Mouse (Mus musculus) forebrain, embryonic 13.5 days (tissue): Measurements from ENCODE around the gene Slc35b2. TPM values are rescaled to one million over a fixed set of nuclear protein-coding genes. Genes with fewer than 3 reads are reported as not detected.

Source experiments
- ATAC-seq: fragments of 200-750 bp; cut with Nextera tagmentation; 2 replicates; pipeline ENCODE4 v1.8.0; 2017
- H3K27ac ChIP-seq: fragments of 300-500 bp; sonication (generic); 2 replicates; pipeline ENCODE4 v1.5.1; 2015; ENCODE audit warnings: inconsistent platforms, mild to moderate bottlenecking, moderate library complexity
- H3K27me3 ChIP-seq: fragments of 300-500 bp; sonication (generic); 2 replicates; pipeline ENCODE4 v1.6.1; 2015; ENCODE audit warnings: mild to moderate bottlenecking, inconsistent platforms
- H3K36me3 ChIP-seq: fragments of 300-500 bp; sonication (generic); 2 replicates; pipeline ENCODE4 v1.6.1; 2015; ENCODE audit warnings: mild to moderate bottlenecking, inconsistent platforms; ENCODE audit not compliant: poor library complexity, severe bottlenecking
- H3K4me1 ChIP-seq: fragments of 300-500 bp; sonication (generic); 2 replicates; pipeline ENCODE4 v1.6.1; 2015; ENCODE audit warnings: inconsistent platforms
- H3K4me2 ChIP-seq: fragments of 300-500 bp; sonication (generic); 2 replicates; pipeline ENCODE4 v1.6.1; 2015; ENCODE audit warnings: inconsistent platforms, mild to moderate bottlenecking, moderate library complexity
- H3K4me3 ChIP-seq: fragments of 300-500 bp; sonication (generic); 2 replicates; pipeline ENCODE4 v1.5.1; 2015; ENCODE audit warnings: mild to moderate bottlenecking, inconsistent platforms
- H3K9ac ChIP-seq: fragments of 300-500 bp; sonication (generic); 2 replicates; pipeline ENCODE4 v1.6.1; 2015; ENCODE audit warnings: mild to moderate bottlenecking, inconsistent platforms
- H3K9me3 ChIP-seq: fragments of 300-500 bp; sonication (generic); replicated peaks from 2 replicates; pipeline ENCODE4 v1.6.1; 2016; ENCODE audit warnings: inconsistent platforms
- WGBS: fragments of 180-500 bp; shearing (Covaris S2); methylation state at CpG from one replicate; pipeline ENCODE4 v1.1.7; 2015; 5-methylcytosine and 5-hydroxymethylcytosine counted together
- polyA plus RNA-seq: library from polyadenylated mRNA; unstranded; fragments of >200 nt; fragmentation: Nextera tagmentation; extraction: Ambion mirVana; gene quantifications from 2 replicates; pipeline ENCODE4 v1.2.1, GENCODE M21; 2015

The Slc35b2 gene
- polyA plus RNA-seq, 1 experiment from 2014 or later = 89.1 TPM

DNA sequence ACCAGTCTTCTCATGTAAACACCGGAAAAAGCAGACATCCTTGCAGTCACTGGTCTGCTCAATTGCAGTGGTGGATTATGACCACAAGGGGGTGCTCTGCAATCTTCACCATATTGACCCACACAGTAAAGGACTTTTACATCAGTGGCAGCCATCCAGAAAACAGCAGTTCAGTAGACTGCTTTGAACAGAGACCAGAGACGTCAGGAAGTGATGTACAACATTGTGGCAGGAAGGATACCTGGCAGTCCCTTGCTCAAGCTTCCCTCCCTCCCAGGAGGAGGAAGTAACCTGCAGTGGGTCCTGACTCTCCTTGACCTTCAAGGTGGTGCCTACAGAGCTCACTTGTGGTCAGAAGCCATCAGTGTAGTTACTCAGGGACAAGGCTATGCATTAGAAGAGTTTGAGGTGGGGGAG lies 17.9 kb downstream of the Slc35b2 start:
- Histone ChIP-seq H3K4me1 (peaks cover 14% of the 10 kb centered on the region), H3K27me3 (no peaks in the 10 kb centered on the region), H3K27ac (no peak overlapping the region), H3K4me2 (no peak overlapping the region), H3K9ac (no peak overlapping the region), H3K36me3 (peaks cover 5% of the 10 kb centered on the region), H3K9me3 (no peaks in the 10 kb centered on the region), H3K4me3 (no peak overlapping the region)
- WGBS = 14% methylated on average over 2 of the region's 2 CpGs
- ATAC-seq = peak; percentile 36; the same call in 1 of the 2 replicates

DNA sequence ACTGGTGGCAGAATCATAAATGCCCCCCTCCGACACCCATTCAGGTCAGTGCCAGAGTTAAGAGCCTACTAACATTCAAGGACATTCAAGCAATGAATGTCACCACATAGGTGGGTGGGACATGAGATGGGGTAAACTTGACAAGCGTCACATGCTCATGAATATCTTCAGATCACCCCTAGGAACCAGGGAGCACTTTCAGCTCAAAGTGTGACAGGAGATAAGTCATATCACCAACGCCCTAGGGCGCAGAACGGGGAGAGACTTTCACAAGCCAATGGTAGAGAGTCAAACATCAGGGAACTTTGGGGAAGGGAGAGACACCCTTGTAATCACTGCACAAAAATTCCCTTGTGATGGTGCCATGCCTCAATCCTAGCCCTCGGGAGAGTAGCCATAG lies 18.5 kb downstream of the Slc35b2 start:
- no peak for ATAC-seq
- no peak overlapping the region for H3K4me3 ChIP-seq
- WGBS = 93% methylated on average over 6 of the region's 6 CpGs

DNA sequence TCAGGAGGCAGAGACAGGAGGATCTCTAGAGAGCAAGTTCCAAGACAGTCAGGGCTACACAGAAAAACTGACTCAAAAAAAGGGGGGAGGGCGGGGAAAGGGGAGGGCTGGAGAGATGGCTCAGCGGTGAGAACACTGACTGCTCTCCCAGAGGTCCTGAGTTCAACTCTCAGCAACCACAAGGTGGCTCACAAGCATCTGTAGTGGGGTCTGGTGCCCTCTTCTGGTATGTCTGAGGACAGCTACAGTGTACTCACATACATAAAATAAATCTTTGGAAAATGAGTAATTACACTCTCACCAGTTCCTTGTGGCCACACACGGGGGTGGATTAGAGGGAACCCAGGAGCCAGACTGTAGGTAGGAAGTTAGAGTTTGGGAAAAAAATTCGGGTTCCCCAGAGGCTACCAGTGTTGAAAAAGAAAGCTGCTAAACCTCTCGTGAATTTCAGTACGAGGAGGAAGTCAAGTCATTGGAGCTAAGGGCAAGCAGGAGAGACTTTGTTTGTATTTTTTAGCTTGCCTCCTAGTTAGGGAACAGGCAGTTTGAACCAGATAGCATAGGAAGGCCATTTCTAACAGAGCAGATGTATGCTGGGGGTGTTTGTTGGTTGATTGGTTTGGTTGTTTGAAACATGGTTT lies 19.2 kb downstream of the Slc35b2 start:
- Histone ChIP-seq H3K36me3 (peaks cover 15% of the 10 kb centered on the region), H3K9me3 (no peaks in the 10 kb centered on the region), H3K9ac (no peak overlapping the region), H3K27ac (no peak overlapping the region), H3K27me3 (no peaks in the 10 kb centered on the region), H3K4me2 (no peak overlapping the region), H3K4me1 (peaks cover 14% of the 10 kb centered on the region), H3K4me3 (no peak overlapping the region)
- WGBS = 75% methylated on average over 6 of the region's 6 CpGs
- ATAC-seq = no peak

More for the DNA sequence above, 18.5 kb downstream of the Slc35b2 start:
- Histone ChIP-seq H3K4me1 (peaks cover 14% of the 10 kb centered on the region), H3K9ac (no peak overlapping the region), H3K27ac (no peak overlapping the region), H3K9me3 (no peaks in the 10 kb centered on the region), H3K27me3 (no peaks in the 10 kb centered on the region), H3K36me3 (peaks cover 11% of the 10 kb centered on the region), H3K4me2 (no peak overlapping the region)

DNA sequence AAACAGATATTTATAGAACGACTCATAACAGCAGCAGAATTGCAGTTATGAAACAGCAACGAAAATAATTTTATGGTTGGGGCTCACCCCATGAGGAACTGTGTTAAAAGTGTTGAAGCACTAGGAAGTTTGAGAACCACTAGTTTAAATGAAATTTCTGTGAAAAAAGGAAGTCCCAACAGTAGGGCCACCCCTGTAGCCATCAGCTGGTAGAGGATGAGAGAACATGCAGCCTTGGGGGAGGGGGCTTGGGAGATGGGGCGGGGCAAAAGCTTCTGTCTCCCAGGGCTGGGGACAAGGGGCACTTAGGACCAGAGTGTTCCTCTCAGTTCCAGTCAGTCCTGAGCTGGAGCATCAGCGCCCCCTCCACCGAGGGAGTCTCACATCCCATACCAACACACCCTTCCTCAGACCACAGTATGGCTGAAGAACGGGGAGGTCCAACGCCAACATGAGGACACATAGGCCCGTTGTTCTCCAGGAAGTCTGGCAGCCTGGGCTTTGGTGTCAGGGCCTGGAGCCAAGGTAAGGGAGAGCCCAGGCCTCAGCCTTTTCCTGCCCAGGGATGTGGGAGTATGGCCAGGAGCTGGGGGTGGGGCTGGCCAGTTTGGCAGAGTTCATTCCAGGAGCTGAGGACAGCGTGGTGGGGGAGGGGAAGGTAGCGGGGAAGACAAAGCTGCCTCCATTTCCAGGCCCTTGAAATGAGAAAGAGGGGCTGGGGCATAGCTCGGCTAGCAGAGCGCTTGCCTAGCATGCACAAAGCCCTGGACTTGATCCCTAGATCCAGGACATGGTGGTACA lies 20.6 kb downstream of the Slc35b2 start:
- Histone ChIP-seq H3K4me1 (peaks cover 14% of the 10 kb centered on the region), H3K4me3 (no peak overlapping the region), H3K27me3 (no peaks in the 10 kb centered on the region), H3K9me3 (no peaks in the 10 kb centered on the region), H3K9ac (peak overlapping the region; percentile 45), H3K27ac (peak overlapping the region; percentile 7), H3K36me3 (peaks cover 16% of the 10 kb centered on the region), H3K4me2 (peak overlapping the region; percentile 16; the same call in 1 of the 2 replicates)
- WGBS = 38% methylated on average over 12 of the region's 12 CpGs
- peak; percentile 46 for ATAC-seq

DNA sequence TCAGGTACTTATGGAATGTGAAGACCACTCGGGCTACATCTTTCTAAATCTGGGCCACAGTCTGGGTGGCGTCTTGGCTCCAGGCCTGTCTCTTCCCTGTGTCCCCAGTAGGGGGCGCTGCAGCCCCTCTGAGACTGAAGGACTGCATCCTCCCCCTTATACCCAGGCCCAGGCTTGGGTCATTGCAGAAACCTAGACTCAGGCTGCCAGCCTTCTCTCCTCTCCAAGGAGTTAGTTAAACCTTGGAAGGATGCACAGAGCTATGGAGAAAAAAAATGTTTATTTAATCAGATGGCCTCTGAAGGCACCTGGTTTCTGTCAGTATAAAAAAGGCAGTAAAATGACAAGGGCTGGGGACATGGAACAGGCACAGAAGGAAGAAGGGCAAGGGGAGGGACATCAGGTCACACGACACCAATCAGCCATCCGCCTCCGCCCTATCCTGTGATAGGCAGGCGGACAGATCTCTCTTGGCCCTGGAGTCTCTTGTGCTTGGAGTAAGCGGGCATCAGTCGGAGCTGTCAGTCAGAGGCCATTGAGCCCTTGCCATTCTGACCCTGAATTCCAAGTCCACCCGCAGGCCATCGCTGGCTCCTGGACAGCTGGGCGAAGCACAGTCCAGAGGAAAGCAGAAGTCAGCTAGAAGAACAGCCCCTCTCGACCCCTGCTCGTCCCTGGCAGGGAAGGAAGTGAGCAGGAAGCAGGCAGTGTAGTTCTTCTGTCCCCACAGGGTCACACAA lies 21.4 kb downstream of the Slc35b2 start:
- Histone ChIP-seq H3K36me3 (peaks cover 24% of the 10 kb centered on the region), H3K4me1 (peaks cover 14% of the 10 kb centered on the region), H3K4me2 (peak overlapping the region; percentile 16; the same call in 1 of the 2 replicates), H3K9me3 (no peaks in the 10 kb centered on the region), H3K4me3 (no peak overlapping the region), H3K27ac (peak overlapping the region; percentile 7), H3K9ac (peak overlapping the region; percentile 45), H3K27me3 (no peaks in the 10 kb centered on the region)
- WGBS = 32% methylated on average over 14 of the region's 14 CpGs
- ATAC-seq = peak; percentile 64

DNA sequence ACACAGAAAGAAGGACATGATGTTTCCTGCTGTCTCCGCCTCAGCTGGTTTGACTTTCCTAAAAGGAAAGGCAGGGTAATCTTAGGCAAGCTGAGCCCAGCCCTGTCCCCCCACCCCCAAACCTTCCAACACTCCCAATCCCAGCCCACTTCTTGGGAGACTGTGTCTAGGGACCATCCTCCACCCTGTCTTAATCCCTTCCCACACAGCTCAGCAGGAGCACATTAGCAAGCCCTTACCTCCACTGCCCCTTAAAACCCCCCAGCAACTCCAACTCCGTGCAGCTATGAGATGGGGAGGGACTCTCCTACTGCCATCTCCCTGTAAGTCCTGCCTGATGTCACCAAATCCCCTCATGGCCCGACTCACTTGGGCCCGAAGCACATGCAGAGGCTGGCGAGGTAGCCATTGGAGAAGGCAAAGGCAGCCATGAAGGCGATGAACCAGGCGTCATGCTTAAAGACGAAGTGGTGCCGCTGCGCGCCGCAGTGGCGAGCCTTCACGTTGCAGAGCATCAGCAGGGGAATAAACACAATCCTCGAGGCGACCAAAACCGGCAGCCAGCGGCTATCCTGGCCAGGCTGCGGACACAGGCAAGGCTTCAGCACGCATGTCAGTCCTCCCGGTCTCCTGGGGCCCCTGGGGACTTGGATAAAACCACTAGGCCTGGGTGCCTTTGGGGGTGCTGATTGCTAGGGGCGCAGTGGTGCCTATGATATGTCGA lies 22.2 kb downstream of the Slc35b2 start:
- H3K9me3 ChIP-seq = no peaks in the 10 kb centered on the region
- 64% methylated on average over 23 of the region's 23 CpGs for WGBS
- ATAC-seq = no peak

DNA sequence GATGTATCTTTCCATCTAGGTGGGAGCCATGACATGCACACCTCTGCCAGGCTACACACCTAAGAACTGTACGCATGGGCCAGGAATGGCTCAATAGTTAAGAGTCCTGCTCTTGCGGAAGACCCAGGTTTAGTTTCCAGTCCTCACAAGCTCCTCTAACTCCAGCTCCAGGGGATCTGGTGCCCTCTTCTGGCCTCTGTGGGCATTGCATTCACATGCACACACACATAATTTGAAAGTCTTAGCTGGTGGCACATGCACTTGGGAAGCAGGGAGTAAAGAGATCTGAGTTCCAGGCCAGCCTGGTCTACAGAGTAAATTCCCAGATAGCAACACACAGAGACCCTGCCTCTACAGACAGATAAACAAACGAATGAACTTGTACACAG lies 22.8 kb downstream of the Slc35b2 start:
- Histone ChIP-seq H3K4me1 (peaks cover 14% of the 10 kb centered on the region), H3K4me3 (no peak overlapping the region), H3K27me3 (no peaks in the 10 kb centered on the region), H3K4me2 (no peak overlapping the region), H3K9me3 (no peaks in the 10 kb centered on the region), H3K36me3 (peaks cover 25% of the 10 kb centered on the region), H3K9ac (no peak overlapping the region), H3K27ac (no peak overlapping the region)
- no peak for ATAC-seq
- 95% methylated on average over 3 of the region's 3 CpGs for WGBS

More for the DNA sequence above, 22.2 kb downstream of the Slc35b2 start:
- Histone ChIP-seq H3K36me3 (peaks cover 25% of the 10 kb centered on the region), H3K27me3 (no peaks in the 10 kb centered on the region), H3K4me1 (peaks cover 14% of the 10 kb centered on the region), H3K9ac (no peak overlapping the region), H3K4me3 (no peak overlapping the region), H3K27ac (no peak overlapping the region), H3K4me2 (no peak overlapping the region)

DNA sequence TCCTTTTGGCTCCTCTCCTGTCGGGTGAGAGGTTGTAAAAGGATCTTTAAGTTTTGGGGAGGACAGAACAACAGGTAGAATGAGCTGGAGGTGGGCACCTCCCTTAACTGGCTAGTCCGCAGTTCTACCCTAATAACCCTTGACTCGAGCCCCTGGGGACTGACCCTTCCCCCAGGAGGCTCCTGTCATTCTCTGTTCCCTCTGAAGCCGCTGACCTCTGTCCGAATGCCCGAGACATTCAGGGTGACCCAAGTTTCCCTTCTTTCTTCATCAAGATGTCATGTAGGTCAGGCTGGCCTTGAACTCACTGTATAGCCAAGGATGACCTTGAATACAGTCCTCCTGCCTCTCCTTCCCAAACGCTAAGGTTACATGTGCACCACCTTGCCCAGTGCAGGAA lies 24.7 kb downstream of the Slc35b2 start:
- H3K36me3 ChIP-seq = peaks cover 25% of the 10 kb centered on the region
- ATAC-seq = no peak
- H3K9me3 ChIP-seq = no peaks in the 10 kb centered on the region
- no peak overlapping the region for H3K9ac ChIP-seq
- 96% methylated on average over 7 of the region's 7 CpGs for WGBS
- H3K4me1 ChIP-seq = peaks cover 24% of the 10 kb centered on the region
- no peaks in the 10 kb centered on the region for H3K27me3 ChIP-seq
- H3K4me3 ChIP-seq = no peak overlapping the region
- no peak overlapping the region for H3K4me2 ChIP-seq
- no peak overlapping the region for H3K27ac ChIP-seq

DNA sequence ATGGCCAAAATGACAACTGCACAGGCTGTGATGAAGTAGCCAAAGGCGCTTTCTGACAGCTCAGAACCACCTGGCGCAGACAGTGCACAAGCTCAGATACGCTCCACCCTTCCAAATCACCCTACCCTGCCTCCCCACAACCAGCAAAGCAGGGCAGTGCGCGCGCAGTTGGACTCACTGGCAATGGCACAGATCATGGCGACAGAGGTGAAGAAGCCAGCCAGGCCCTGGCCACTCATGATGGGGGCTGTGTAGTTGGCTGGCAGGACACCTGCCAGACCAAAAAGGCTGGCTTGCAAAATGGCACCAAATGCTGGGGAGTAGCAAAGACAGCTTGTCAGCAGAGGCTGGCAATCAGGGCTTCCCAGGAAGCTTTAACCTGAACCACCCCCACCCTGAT lies 25.6 kb downstream of the Slc35b2 start:
- Histone ChIP-seq H3K4me1 (peaks cover 31% of the 10 kb centered on the region), H3K27ac (no peak overlapping the region), H3K9ac (no peak overlapping the region), H3K27me3 (peaks cover 4% of the 10 kb centered on the region), H3K4me2 (no peak overlapping the region), H3K4me3 (no peak overlapping the region), H3K9me3 (no peaks in the 10 kb centered on the region), H3K36me3 (peaks cover 25% of the 10 kb centered on the region)
- 97% methylated on average over 7 of the region's 7 CpGs for WGBS
- no peak for ATAC-seq

DNA sequence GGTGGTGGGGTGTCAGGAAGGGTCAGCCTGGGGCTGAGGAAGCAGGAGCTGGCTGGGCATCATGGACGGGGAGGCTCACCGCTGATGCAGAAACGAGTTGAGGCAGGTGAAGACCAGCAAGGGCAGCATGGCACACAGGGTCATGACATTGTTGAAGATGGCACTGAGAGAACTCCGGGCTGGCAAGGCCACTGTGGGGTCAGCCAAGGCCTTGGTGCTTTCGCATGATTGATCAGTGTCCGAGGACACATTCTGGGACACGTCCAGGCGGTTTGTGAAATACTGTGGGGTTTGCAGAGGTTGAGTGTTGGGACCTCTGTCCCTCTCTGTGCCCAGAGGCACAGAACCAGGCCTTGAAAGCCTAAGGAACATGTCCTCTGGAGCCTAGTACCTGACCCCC lies 26.2 kb downstream of the Slc35b2 start:
- Histone ChIP-seq H3K4me1 (peaks cover 31% of the 10 kb centered on the region), H3K27me3 (peaks cover 5% of the 10 kb centered on the region), H3K27ac (no peak overlapping the region), H3K9me3 (no peaks in the 10 kb centered on the region), H3K9ac (no peak overlapping the region), H3K4me3 (no peak overlapping the region), H3K4me2 (no peak overlapping the region), H3K36me3 (peaks cover 25% of the 10 kb centered on the region)
- ATAC-seq = no peak
- WGBS = 92% methylated on average over 8 of the region's 8 CpGs

DNA sequence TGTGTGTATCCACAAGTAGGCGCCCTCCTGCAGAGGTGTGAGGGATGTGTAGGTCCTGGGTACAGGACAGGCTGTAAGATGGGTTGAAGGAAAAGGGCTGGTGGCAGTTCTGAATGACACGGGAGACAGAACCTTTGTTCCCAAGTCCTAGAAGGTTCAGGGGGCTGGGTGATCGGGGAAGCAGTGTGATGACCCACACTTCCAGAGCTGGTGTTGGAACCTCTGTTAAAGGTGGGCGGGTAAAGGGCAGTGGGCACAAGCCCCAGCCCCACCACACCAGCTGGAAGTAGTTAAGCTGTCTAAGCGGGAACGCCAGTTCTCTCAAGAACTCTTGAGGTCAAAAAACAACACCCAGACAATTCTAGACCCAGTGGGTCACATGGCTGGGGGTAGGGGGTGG lies 26.7 kb downstream of the Slc35b2 start:
- H3K36me3 ChIP-seq = peaks cover 25% of the 10 kb centered on the region
- H3K9ac ChIP-seq = no peak overlapping the region
- H3K27me3 ChIP-seq = peaks cover 5% of the 10 kb centered on the region
- WGBS = 88% methylated on average over 6 of the region's 6 CpGs
- no peak overlapping the region for H3K4me2 ChIP-seq
- H3K4me3 ChIP-seq = no peak overlapping the region
- H3K4me1 ChIP-seq = peaks cover 35% of the 10 kb centered on the region
- ATAC-seq = no peak
- no peak overlapping the region for H3K27ac ChIP-seq
- H3K9me3 ChIP-seq = no peaks in the 10 kb centered on the region
